Mouse (Mus musculus) lung, embryonic 14.5 days (tissue): ENCODE data around the gene Ipo5. TPM values are rescaled to one million over a fixed set of nuclear protein-coding genes. Genes with fewer than 3 reads are reported as not detected.

Source experiments
- ATAC-seq: fragments of 200-750 bp; cut with Nextera tagmentation; 2 replicates; pipeline ENCODE4 v1.8.0; 2017; ENCODE audit warnings: mild to moderate bottlenecking, moderate TSS enrichment, moderate library complexity; ENCODE audit not compliant: insufficient read depth
- DNase-seq: peaks from one replicate; pipeline ENCODE4 v3.0.0-alpha.2; 2015
- H3K27ac ChIP-seq: fragments of 300-500 bp; sonication (generic); 2 replicates; pipeline ENCODE4 v1.5.1; 2014; ENCODE audit warnings: low read depth, mild to moderate bottlenecking, moderate library complexity
- H3K27me3 ChIP-seq: fragments of 300-500 bp; sonication (generic); 2 replicates; pipeline ENCODE4 v1.6.1; 2014; ENCODE audit warnings: low read length, control low read depth; ENCODE audit not compliant: insufficient read depth
- H3K36me3 ChIP-seq: fragments of 300-500 bp; sonication (generic); 2 replicates; pipeline ENCODE4 v1.6.1; 2014; ENCODE audit warnings: control low read depth; ENCODE audit not compliant: insufficient read depth
- H3K4me1 ChIP-seq: fragments of 300-500 bp; sonication (generic); 2 replicates; pipeline ENCODE4 v1.6.1; 2014; ENCODE audit warnings: antibody characterized with exemption, control low read depth; ENCODE audit not compliant: insufficient read depth
- H3K4me2 ChIP-seq: fragments of 300-500 bp; sonication (generic); 2 replicates; pipeline ENCODE4 v1.6.1; 2014; ENCODE audit warnings: mild to moderate bottlenecking
- H3K4me3 ChIP-seq: fragments of 300-500 bp; sonication (generic); 2 replicates; pipeline ENCODE4 v1.5.1; 2014; ENCODE audit warnings: low read depth, low read length
- H3K9ac ChIP-seq: fragments of 300-500 bp; sonication (generic); 2 replicates; pipeline ENCODE4 v1.6.1; 2014
- H3K9me3 ChIP-seq: fragments of 300-500 bp; sonication (generic); 2 replicates; pipeline ENCODE4 v1.6.1; 2016; ENCODE audit warnings: low read depth, low read length, control low read depth
- CTCF ChIP-seq: IDR thresholded peaks from 2 replicates; pipeline ENCODE4 v1.5.1; 2016; ENCODE audit warnings: antibody characterized with exemption, low read depth
- WGBS: fragments of 180-500 bp; shearing (Covaris S2); extraction: QIAGEN DNeasy Blood & Tissue Kit; methylation state at CpG from one replicate; pipeline ENCODE4 v1.1.7; 2014; 5-methylcytosine and 5-hydroxymethylcytosine counted together
- polyA plus RNA-seq: library from polyadenylated mRNA; unstranded; fragments of >200 nt; fragmentation: Nextera tagmentation; extraction: Ambion mirVana; gene quantifications from 2 replicates; pipeline ENCODE4 v1.2.1, GENCODE M21; 2014

Ipo5 gene
- polyA plus RNA-seq, 1 experiment from 2014 or later: 131 TPM

- Histone ChIP-seq H3K9ac (no peak overlapping the region), H3K27ac (no peak overlapping the region), H3K4me3 (no peak overlapping the region), H3K9me3 (no peaks in the 10 kb centered on the region), H3K4me1 (no peaks in the 10 kb centered on the region), H3K4me2 (no peak overlapping the region), H3K27me3 (no peaks in the 10 kb centered on the region), H3K36me3 (no peaks in the 10 kb centered on the region)
- TF ChIP-seq CTCF: no peak
- DNase-seq (no peak), ATAC-seq (no peak)
- WGBS: 72% methylated on average over 11 of the region's 11 CpGs
Measured at GRCm38 (mm10) chr14:120888681-120889080, 22.3 kb upstream of the Ipo5 start.

- H3K27me3 ChIP-seq: no peaks in the 10 kb centered on the region
- no peak overlapping the region for H3K4me3 ChIP-seq
- H3K4me1 ChIP-seq: no peaks in the 10 kb centered on the region
- 66% methylated on average over 8 of the region's 8 CpGs for WGBS
- ATAC-seq: no peak
- no peak overlapping the region for H3K4me2 ChIP-seq
- DNase-seq: no peak
- H3K27ac ChIP-seq: no peak overlapping the region
- H3K9me3 ChIP-seq: no peaks in the 10 kb centered on the region
- H3K36me3 ChIP-seq: no peaks in the 10 kb centered on the region
- H3K9ac ChIP-seq: no peak overlapping the region
- 0 out of 2 replicates have a peak, but pooled peaks have one; percentile 7 for TF ChIP-seq CTCF
Measured at GRCm38 (mm10) chr14:120892369-120892768, 18.7 kb upstream of the Ipo5 start.

GRCm38 (mm10) chr14:120896613-120897012 lies 14.4 kb upstream of the Ipo5 start:
- H3K36me3 ChIP-seq: no peaks in the 10 kb centered on the region
- no peak overlapping the region for H3K4me3 ChIP-seq
- no peak for TF ChIP-seq CTCF
- 64% methylated on average over 11 of the region's 11 CpGs for WGBS
- H3K9ac ChIP-seq: no peak overlapping the region
- no peak overlapping the region for H3K27ac ChIP-seq
- no peak overlapping the region for H3K4me2 ChIP-seq
- no peak for ATAC-seq
- no peaks in the 10 kb centered on the region for H3K4me1 ChIP-seq
- DNase-seq: no peak
- H3K9me3 ChIP-seq: no peaks in the 10 kb centered on the region
- no peaks in the 10 kb centered on the region for H3K27me3 ChIP-seq

GRCm38 (mm10) chr14:120898876-120899275 lies 12.1 kb upstream of the Ipo5 start:
- no peak overlapping the region for H3K27ac ChIP-seq
- ATAC-seq: no peak
- no peak for TF ChIP-seq CTCF
- no peaks in the 10 kb centered on the region for H3K36me3 ChIP-seq
- no peak overlapping the region for H3K4me2 ChIP-seq
- H3K9me3 ChIP-seq: no peaks in the 10 kb centered on the region
- H3K9ac ChIP-seq: no peak overlapping the region
- H3K4me1 ChIP-seq: no peaks in the 10 kb centered on the region
- no peak overlapping the region for H3K4me3 ChIP-seq
- no peak for DNase-seq
- H3K27me3 ChIP-seq: no peaks in the 10 kb centered on the region
- 75% methylated on average over 3 of the region's 3 CpGs for WGBS

GRCm38 (mm10) chr14:120909396-120909795 lies 1.6 kb upstream of the Ipo5 start:
- no peak overlapping the region for H3K4me2 ChIP-seq
- no peaks in the 10 kb centered on the region for H3K36me3 ChIP-seq
- WGBS: 70% methylated on average over 3 of the region's 3 CpGs
- no peak overlapping the region for H3K4me3 ChIP-seq
- no peaks in the 10 kb centered on the region for H3K4me1 ChIP-seq
- DNase-seq (no peak), ATAC-seq (no peak)
- no peaks in the 10 kb centered on the region for H3K9me3 ChIP-seq
- H3K9ac ChIP-seq: no peak overlapping the region
- no peaks in the 10 kb centered on the region for H3K27me3 ChIP-seq
- no peak overlapping the region for H3K27ac ChIP-seq
- TF ChIP-seq CTCF: no peak

GRCm38 (mm10) chr14:120910320-120910719 lies 704 bp upstream of the Ipo5 start:
- Histone ChIP-seq H3K9me3 (no peaks in the 10 kb centered on the region), H3K4me1 (no peaks in the 10 kb centered on the region), H3K9ac (peak overlapping the region; percentile 82), H3K27me3 (no peaks in the 10 kb centered on the region), H3K4me2 (peak overlapping the region; percentile 93), H3K36me3 (no peaks in the 10 kb centered on the region), H3K27ac (peak overlapping the region; percentile 78), H3K4me3 (peak overlapping the region; percentile 82)
- ATAC-seq (peak; percentile 86), DNase-seq (no peak)
- WGBS: 1% methylated on average over 18 of the region's 18 CpGs
- TF ChIP-seq CTCF: no peak

- peak overlapping the region; percentile 74 for H3K4me2 ChIP-seq
- peak overlapping the region; percentile 95 for H3K27ac ChIP-seq
- peak overlapping the region; percentile 82 for H3K4me3 ChIP-seq
- DNase-seq (peak; percentile 69), ATAC-seq (peak; percentile 42)
- H3K36me3 ChIP-seq: no peaks in the 10 kb centered on the region
- no peaks in the 10 kb centered on the region for H3K27me3 ChIP-seq
- no peaks in the 10 kb centered on the region for H3K4me1 ChIP-seq
- H3K9ac ChIP-seq: peak overlapping the region; percentile 86
- under 1% methylated on average over 57 of the region's 63 CpGs for WGBS
- no peak for TF ChIP-seq CTCF
- no peaks in the 10 kb centered on the region for H3K9me3 ChIP-seq
Measured at GRCm38 (mm10) chr14:120911388-120911901, 421 bp downstream of the Ipo5 start.
